Mouse (Mus musculus) limb, embryonic 10.5 days (tissue): Measurements from ENCODE around the gene Senp1. TPM values are rescaled to one million over a fixed set of nuclear protein-coding genes. Genes with fewer than 3 reads are reported as not detected.

Experiments used
- polyA plus RNA-seq: library from polyadenylated mRNA; unstranded; fragments of >200 nt; fragmentation: Nextera tagmentation; extraction: Ambion mirVana; gene quantifications from 2 replicates; pipeline ENCODE4 v1.2.1, GENCODE M21; 2016

Gene Senp1
- polyA plus RNA-seq, 1 experiment from 2014 or later, result 51.6 TPM

Other genes starting within 250 kb of the Senp1 start
- gene Hdac7, start 249.2 kb downstream of the Senp1 start, polyA plus RNA-seq, result 28.5 and 32.1 TPM in 2 replicates
- gene Vdr, start 183.1 kb downstream of the Senp1 start, polyA plus RNA-seq, result 0.15 and 0.23 TPM in 2 replicates
- gene Tmem106c, start 129.5 kb downstream of the Senp1 start, polyA plus RNA-seq, result 29.8 and 34.9 TPM in 2 replicates
- 72.8 and 186 TPM in 2 replicates for gene Col2a1, start 89.0 kb downstream of the Senp1 start, polyA plus RNA-seq
- gene Pfkm, start 1.2 kb downstream of the Senp1 start, polyA plus RNA-seq, result 36.3 and 42.9 TPM in 2 replicates
- 36.1 and 40.4 TPM in 2 replicates for gene Asb8, start 71.9 kb upstream of the Senp1 start, polyA plus RNA-seq
- gene Ccdc184, start 73.4 kb upstream of the Senp1 start, polyA plus RNA-seq, result 0.11 and 0.33 TPM in 2 replicates
- not detected in 2 replicates for gene Olfr288, start 101.8 kb upstream of the Senp1 start, polyA plus RNA-seq
- not detected in 2 replicates for gene Gm44579, start 127.2 kb upstream of the Senp1 start, polyA plus RNA-seq
- gene Olfr287, start 127.3 kb upstream of the Senp1 start, polyA plus RNA-seq, result not detected in 2 replicates
- gene Olfr286, start 140.7 kb upstream of the Senp1 start, polyA plus RNA-seq, result not detected in 2 replicates
- gene H1fnt, start 163.5 kb upstream of the Senp1 start, polyA plus RNA-seq, result not detected in 2 replicates
- 0.08 and 0.11 TPM in 2 replicates for gene Zfp641, start 202.4 kb upstream of the Senp1 start, polyA plus RNA-seq
- not detected in 2 replicates for gene Olfr285, start 223.6 kb upstream of the Senp1 start, polyA plus RNA-seq
- gene Olfr284, start 247.2 kb upstream of the Senp1 start, polyA plus RNA-seq, result not detected in 2 replicates